Mouse (Mus musculus) forebrain, postnatal 0 days (tissue): ENCODE results near the gene Ptgdr2. TPM values are rescaled to one million over a fixed set of nuclear protein-coding genes. Genes with fewer than 3 reads are reported as not detected.

Source experiments
- ATAC-seq: fragments of 200-750 bp; cut with Nextera tagmentation; 2 replicates; pipeline ENCODE4 v1.8.0; 2017; ENCODE audit warnings: mild to moderate bottlenecking, moderate library complexity
- DNase-seq: peaks from one replicate; pipeline ENCODE4 v3.0.0-alpha.2; 2015
- H3K27ac ChIP-seq: fragments of 300-500 bp; sonication (generic); 2 replicates; pipeline ENCODE4 v1.5.1; 2014; ENCODE audit warnings: low read depth, mild to moderate bottlenecking, antibody characterized with exemption, low read length, moderate library complexity, mixed read lengths
- H3K27me3 ChIP-seq: fragments of 300-500 bp; sonication (generic); 2 replicates; pipeline ENCODE4 v1.6.1; 2014; ENCODE audit warnings: mild to moderate bottlenecking, low read length, mixed read lengths; ENCODE audit not compliant: insufficient read depth
- H3K36me3 ChIP-seq: fragments of 300-500 bp; sonication (generic); 2 replicates; pipeline ENCODE4 v1.6.1; 2014; ENCODE audit warnings: mild to moderate bottlenecking, moderate library complexity; ENCODE audit not compliant: insufficient read depth
- H3K4me1 ChIP-seq: fragments of 300-500 bp; sonication (generic); 2 replicates; pipeline ENCODE4 v1.6.1; 2014; ENCODE audit warnings: antibody characterized with exemption; ENCODE audit not compliant: insufficient read depth
- H3K4me2 ChIP-seq: fragments of 300-500 bp; sonication (generic); 2 replicates; pipeline ENCODE4 v1.6.1; 2014; ENCODE audit warnings: low read depth, mild to moderate bottlenecking, moderate library complexity
- H3K4me3 ChIP-seq: fragments of 300-500 bp; sonication (generic); 2 replicates; pipeline ENCODE4 v1.5.1; 2014; ENCODE audit warnings: low read depth, low read length, mixed read lengths
- H3K9ac ChIP-seq: fragments of 300-500 bp; sonication (generic); 2 replicates; pipeline ENCODE4 v1.6.1; 2014; ENCODE audit warnings: mild to moderate bottlenecking
- H3K9me3 ChIP-seq: fragments of 300-500 bp; sonication (generic); 2 replicates; pipeline ENCODE4 v1.6.1; 2016; ENCODE audit warnings: low read length
- CTCF ChIP-seq: sonication (generic); IDR thresholded peaks from 2 replicates; pipeline ENCODE4 v1.5.1; 2016; ENCODE audit warnings: antibody characterized with exemption, control low read depth, low read depth
- WGBS: fragments of 180-500 bp; shearing (Covaris S2); extraction: QIAGEN DNeasy Blood & Tissue Kit; methylation state at CpG from one replicate; pipeline ENCODE4 v1.1.7; 2014; 5-methylcytosine and 5-hydroxymethylcytosine counted together
- polyA plus RNA-seq: library from polyadenylated mRNA; unstranded; fragments of >200 nt; fragmentation: Nextera tagmentation; extraction: Ambion mirVana; gene quantifications from 2 replicates; pipeline ENCODE4 v1.2.1, GENCODE M21; 2015
- total RNA-seq: library from RNA; depleted of rRNA; stranded (reverse); fragments of >200 nt; gene quantifications from 2 replicates; pipeline ENCODE4 v1.2.3, GENCODE M21; 2014; rRNA removed

The Ptgdr2 gene
- total and polyA plus RNA-seq, 2 experiments from 2014 or later = 0.10 to 0.57 TPM

DNA sequence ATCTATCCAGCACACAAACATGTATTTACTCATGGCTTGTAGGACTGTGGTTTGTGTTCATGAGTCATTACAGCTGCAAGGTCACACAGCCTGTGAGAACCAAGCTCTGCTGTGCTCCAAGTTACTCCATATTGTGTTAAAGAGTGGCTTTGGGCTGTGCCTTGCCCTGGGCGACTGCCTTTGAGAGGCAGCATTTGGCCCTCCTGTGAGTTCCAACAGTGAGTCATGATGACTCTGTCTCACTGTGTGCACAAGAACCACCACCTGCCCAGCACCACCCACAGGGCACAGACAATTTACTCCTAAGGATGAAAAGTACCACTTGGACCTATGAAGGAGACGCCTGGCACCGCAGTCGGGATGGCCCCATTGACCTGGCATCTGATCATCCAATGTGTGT, 48.9 kb downstream of the Ptgdr2 start:
- no peak for ATAC-seq
- TF ChIP-seq CTCF = no peak
- Histone ChIP-seq H3K36me3 (no peaks in the 10 kb centered on the region), H3K4me3 (no peak overlapping the region), H3K9ac (no peak overlapping the region), H3K27ac (no peak overlapping the region), H3K9me3 (no peaks in the 10 kb centered on the region), H3K4me1 (no peaks in the 10 kb centered on the region), H3K4me2 (no peak overlapping the region), H3K27me3 (no peaks in the 10 kb centered on the region)
- no peak for DNase-seq
- 92% methylated on average over 4 of the region's 4 CpGs for WGBS

GRCm38 (mm10) chr19:10988563-10988962, 51.6 kb downstream of the Ptgdr2 start:
- TF ChIP-seq CTCF = no peak
- DNase-seq (no peak), ATAC-seq (no peak)
- Histone ChIP-seq H3K4me3 (no peak overlapping the region), H3K27ac (no peak overlapping the region), H3K4me1 (no peaks in the 10 kb centered on the region), H3K27me3 (no peaks in the 10 kb centered on the region), H3K9ac (no peak overlapping the region), H3K9me3 (no peaks in the 10 kb centered on the region), H3K4me2 (no peak overlapping the region), H3K36me3 (no peaks in the 10 kb centered on the region)
- WGBS = 97% methylated on average over 1 of the region's 1 CpGs

DNA sequence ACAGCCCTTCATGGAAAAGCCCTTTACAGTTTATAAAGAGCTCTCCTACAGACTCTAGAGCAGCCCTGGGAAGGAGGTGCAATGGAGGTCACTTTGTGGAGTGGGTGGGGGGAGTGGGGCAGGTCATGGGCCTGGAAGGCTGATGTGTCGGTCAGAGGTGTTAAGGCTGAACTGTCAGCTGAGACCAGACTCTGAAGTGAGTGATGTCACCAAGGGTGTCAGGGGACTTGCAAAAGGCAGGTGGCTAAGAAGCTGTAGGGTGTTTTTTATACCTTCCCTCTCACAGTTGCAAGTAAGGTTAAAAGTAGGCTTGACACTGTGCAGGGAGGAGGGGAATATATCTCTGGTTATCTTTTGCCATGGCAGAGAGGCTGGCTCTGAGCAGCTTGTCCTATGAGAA, 53.8 kb downstream of the Ptgdr2 start:
- ATAC-seq (no peak), DNase-seq (no peak)
- Histone ChIP-seq H3K9me3 (no peaks in the 10 kb centered on the region), H3K4me3 (no peak overlapping the region), H3K4me1 (no peaks in the 10 kb centered on the region), H3K27ac (no peak overlapping the region), H3K9ac (no peak overlapping the region), H3K4me2 (no peak overlapping the region), H3K27me3 (no peaks in the 10 kb centered on the region), H3K36me3 (no peaks in the 10 kb centered on the region)
- WGBS = 52% methylated on average over 1 of the region's 1 CpGs
- TF ChIP-seq CTCF = no peak

DNA sequence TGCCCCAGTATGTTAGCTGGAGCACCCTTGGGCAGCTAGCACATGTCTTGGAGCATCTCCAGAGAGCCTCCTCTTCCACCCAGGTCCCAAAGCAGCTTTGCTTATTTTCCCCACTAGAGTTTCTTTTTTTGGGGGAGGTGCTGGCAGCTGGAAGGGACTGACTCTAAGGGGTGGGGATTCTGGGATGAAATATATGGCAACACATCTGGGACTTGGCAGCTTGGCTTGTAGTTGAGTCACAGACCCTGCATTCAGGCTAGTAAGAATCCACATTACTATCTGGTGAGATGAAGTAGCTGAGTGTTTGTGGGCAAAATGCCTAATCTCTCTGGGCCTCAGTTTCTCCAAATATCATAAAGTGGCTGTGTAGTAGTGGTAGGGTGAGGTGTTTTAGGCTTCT, 55.0 kb downstream of the Ptgdr2 start:
- ATAC-seq (no peak), DNase-seq (no peak)
- no peak overlapping the region for H3K9ac ChIP-seq
- TF ChIP-seq CTCF = no peak
- H3K4me3 ChIP-seq = no peak overlapping the region
- H3K4me2 ChIP-seq = no peak overlapping the region
- no peaks in the 10 kb centered on the region for H3K9me3 ChIP-seq
- H3K4me1 ChIP-seq = no peaks in the 10 kb centered on the region
- H3K27me3 ChIP-seq = no peaks in the 10 kb centered on the region
- no peaks in the 10 kb centered on the region for H3K36me3 ChIP-seq
- no peak overlapping the region for H3K27ac ChIP-seq

Other genes starting within 250 kb of the Ptgdr2 start
- 27.9 and 29.0 TPM in 2 replicates for gene Vps37c, start 248.4 kb upstream of the Ptgdr2 start, total RNA-seq
- 34.5 TPM in 2 replicates for gene Vps37c, start 248.4 kb upstream of the Ptgdr2 start, polyA plus RNA-seq
- 0.10 TPM in 1 of 2 replicates, not detected in the other for gene Cd5, start 198.2 kb upstream of the Ptgdr2 start, total RNA-seq
- gene Cd5, start 198.2 kb upstream of the Ptgdr2 start, polyA plus RNA-seq = 0.24 and 0.52 TPM in 2 replicates
- not detected in 2 replicates for gene Cd6, start 107.1 kb upstream of the Ptgdr2 start, total RNA-seq
- 0.05 TPM in 1 of 2 replicates, not detected in the other for gene Cd6, start 107.1 kb upstream of the Ptgdr2 start, polyA plus RNA-seq
- 0.62 and 0.90 TPM in 2 replicates for gene Slc15a3, start 97.4 kb upstream of the Ptgdr2 start, total RNA-seq
- 0.26 and 0.42 TPM in 2 replicates for gene Slc15a3, start 97.4 kb upstream of the Ptgdr2 start, polyA plus RNA-seq
- gene Tmem132a, start 67.2 kb upstream of the Ptgdr2 start, total RNA-seq = 323 and 362 TPM in 2 replicates
- gene Tmem132a, start 67.2 kb upstream of the Ptgdr2 start, polyA plus RNA-seq = 180 and 184 TPM in 2 replicates
- gene Tmem109, start 55.2 kb upstream of the Ptgdr2 start, total RNA-seq = 22.2 and 25.5 TPM in 2 replicates
- 33.7 and 38.8 TPM in 2 replicates for gene Tmem109, start 55.2 kb upstream of the Ptgdr2 start, polyA plus RNA-seq
- gene Prpf19, start 41.9 kb upstream of the Ptgdr2 start, total RNA-seq = 243 and 271 TPM in 2 replicates
- gene Prpf19, start 41.9 kb upstream of the Ptgdr2 start, polyA plus RNA-seq = 35.6 and 36.9 TPM in 2 replicates
- gene Zp1, start 16.5 kb upstream of the Ptgdr2 start, total RNA-seq = 0.10 and 0.23 TPM in 2 replicates
- gene Zp1, start 16.5 kb upstream of the Ptgdr2 start, polyA plus RNA-seq = 0.59 and 0.68 TPM in 2 replicates
- 6.2 and 6.8 TPM in 2 replicates for gene Ccdc86, start 12.1 kb downstream of the Ptgdr2 start, total RNA-seq
- gene Ccdc86, start 12.1 kb downstream of the Ptgdr2 start, polyA plus RNA-seq = 12.7 and 16.6 TPM in 2 replicates
- gene Ms4a10, start 37.5 kb downstream of the Ptgdr2 start, total RNA-seq = not detected in 2 replicates
- gene Ms4a10, start 37.5 kb downstream of the Ptgdr2 start, polyA plus RNA-seq = not detected in 2 replicates
- 2.1 and 3.2 TPM in 2 replicates for gene Ms4a15, start 56.1 kb downstream of the Ptgdr2 start, total RNA-seq
- 3.0 and 4.8 TPM in 2 replicates for gene Ms4a15, start 56.1 kb downstream of the Ptgdr2 start, polyA plus RNA-seq
- not detected in 2 replicates for gene Ms4a18, start 80.9 kb downstream of the Ptgdr2 start, total RNA-seq
- not detected in 2 replicates for gene Ms4a18, start 80.9 kb downstream of the Ptgdr2 start, polyA plus RNA-seq
- gene Ms4a8a, start 143.9 kb downstream of the Ptgdr2 start, total RNA-seq = not detected in 2 replicates
- not detected in 2 replicates for gene Ms4a8a, start 143.9 kb downstream of the Ptgdr2 start, polyA plus RNA-seq
- gene 1700017D01Rik, start 193.7 kb downstream of the Ptgdr2 start, total RNA-seq = not detected in 2 replicates
- not detected in 2 replicates for gene 1700017D01Rik, start 193.7 kb downstream of the Ptgdr2 start, polyA plus RNA-seq
- not detected in 2 replicates for gene 1700025F22Rik, start 228.2 kb downstream of the Ptgdr2 start, total RNA-seq
- not detected in 2 replicates for gene 1700025F22Rik, start 228.2 kb downstream of the Ptgdr2 start, polyA plus RNA-seq